Mouse (Mus musculus) megakaryocyte-erythroid progenitor cell, adult 5 weeks (primary cell): Measurements from ENCODE around the gene Vash2. TPM values are rescaled to one million over a fixed set of nuclear protein-coding genes. Genes with fewer than 3 reads are reported as not detected.

Experiments
- polyA plus RNA-seq: library from polyadenylated mRNA; stranded (reverse); fragments of >175 nt; gene quantifications from 2 replicates; pipeline ENCODE4 v1.2.3, GENCODE M21; 2012

The Vash2 gene
- polyA plus RNA-seq = 1.2 and 3.0 TPM in 2 replicates

GRCm38 (mm10) chr1:190979100-190979563 is at the start of gene Vash2:
Vash2 (minus strand) TSS chr1:190979296.

GRCm38 (mm10) chr1:191026021-191026713 is 47.1 kb upstream of the Vash2 start, which contains the start of gene Flvcr1:
Flvcr1 (minus strand) TSS chr1:191026158.

GRCm38 (mm10) chr1:190924812-190925211 is 54.3 kb downstream of the Vash2 start, which contains the start of gene Angel2:
Angel2 (plus strand) TSS chr1:190925112.

GRCm38 (mm10) chr1:190911415-190912123 is 67.5 kb downstream of the Vash2 start, which contains the start of gene Rps6kc1:
Rps6kc1 (minus strand) TSS chr1:190911770.

Other genes starting within 250 kb of the Vash2 start
- gene Rps6kc1, start 67.5 kb downstream of the Vash2 start, polyA plus RNA-seq = 21.8 and 24.6 TPM in 2 replicates
- gene Angel2, start 54.2 kb downstream of the Vash2 start, polyA plus RNA-seq = 9.5 and 12.1 TPM in 2 replicates
- 10.1 and 12.3 TPM in 2 replicates for gene Flvcr1, start 46.9 kb upstream of the Vash2 start, polyA plus RNA-seq
- not detected in 2 replicates for gene Spata45, start 57.3 kb upstream of the Vash2 start, polyA plus RNA-seq
- gene Tatdn3, start 83.6 kb upstream of the Vash2 start, polyA plus RNA-seq = 0.46 and 0.71 TPM in 2 replicates
- 12.4 and 14.9 TPM in 2 replicates for gene Nsl1, start 83.7 kb upstream of the Vash2 start, polyA plus RNA-seq
- 9.2 and 12.2 TPM in 2 replicates for gene Batf3, start 118.6 kb upstream of the Vash2 start, polyA plus RNA-seq
- 0.31 and 0.75 TPM in 2 replicates for gene Fam71a, start 185.5 kb upstream of the Vash2 start, polyA plus RNA-seq
- gene Atf3, start 238.7 kb upstream of the Vash2 start, polyA plus RNA-seq = 35.3 and 41.6 TPM in 2 replicates